Mouse (Mus musculus) urinary bladder, postnatal 0 days (tissue): ENCODE results near the gene Foxp1. TPM values are rescaled to one million over a fixed set of nuclear protein-coding genes. Genes with fewer than 3 reads are reported as not detected.

Source experiments
- microRNA-seq: library from miRNA; unstranded; fragments of <30 nt; microRNA quantifications from one replicate; pipeline ENCODE4, GENCODE M21; 2016
- polyA plus RNA-seq: library from polyadenylated mRNA; unstranded; fragments of >200 nt; fragmentation: Nextera tagmentation; extraction: Ambion mirVana; gene quantifications from 2 replicates; pipeline ENCODE4 v1.2.1, GENCODE M21; 2015

The Foxp1 gene
- 55.4 and 56.9 TPM in 2 replicates for polyA plus RNA-seq

DNA sequence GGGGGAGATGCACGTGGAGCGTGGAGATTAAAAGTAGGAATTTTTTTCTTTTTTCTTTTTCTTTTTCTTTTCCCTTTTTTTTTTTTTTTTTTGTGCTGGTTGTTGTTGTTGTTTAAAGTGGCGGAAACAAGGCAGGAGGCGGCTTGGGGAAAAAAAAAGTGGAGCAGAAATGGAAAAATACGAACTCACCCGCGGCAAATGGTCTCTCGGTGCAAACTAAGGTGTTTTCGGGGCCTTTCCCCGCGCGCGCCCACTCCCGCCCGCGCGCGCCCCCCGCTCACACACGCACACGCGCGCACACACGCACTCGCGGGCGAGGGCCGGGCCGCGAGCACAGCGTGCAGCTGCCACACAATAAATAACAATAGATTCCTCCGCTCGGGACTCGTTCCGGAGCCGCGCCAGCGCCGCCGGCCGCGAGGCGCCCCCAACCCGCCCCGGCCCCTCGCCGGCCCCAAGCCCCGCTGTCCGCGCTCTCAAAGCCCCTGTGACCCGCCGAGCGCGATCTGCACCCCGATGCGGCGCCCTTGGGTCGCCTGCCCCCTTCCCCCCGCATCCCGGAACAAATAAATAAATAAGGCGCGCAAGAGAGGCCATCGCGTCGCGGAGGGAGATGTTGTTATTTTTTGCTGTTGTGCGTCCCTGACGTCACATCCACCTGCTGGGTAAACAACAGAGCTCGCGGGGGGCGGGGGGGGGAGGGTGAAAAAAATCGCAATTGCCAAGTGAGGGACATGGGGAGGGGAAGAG, at the start of gene Foxp1:
TSS of gene Foxp1 (minus strand) at position 363 of the 750 bp plus-strand sequence.

Small RNAs within 50 kb of the gene (microRNA-seq; reads per million reads assigned to microRNA genes)
- gene Gm22328 (not detected), gene Gm49348 (not detected)

Other genes starting within 250 kb of the Foxp1 start
- 11.2 and 12.3 TPM in 2 replicates for gene Eif4e3, start 144.1 kb upstream of the Foxp1 start, polyA plus RNA-seq
- gene Gm20696, start 144.1 kb upstream of the Foxp1 start, polyA plus RNA-seq, result 1.0 and 1.5 TPM in 2 replicates
- gene Gpr27, start 170.0 kb upstream of the Foxp1 start, polyA plus RNA-seq, result 2.1 TPM in 2 replicates
- gene Prok2, start 203.7 kb upstream of the Foxp1 start, polyA plus RNA-seq, result 0.17 and 0.25 TPM in 2 replicates